Mouse (Mus musculus) layer of hippocampus, adult 8-10 months (tissue): ENCODE data around the gene Tulp3. TPM values are rescaled to one million over a fixed set of nuclear protein-coding genes. Genes with fewer than 3 reads are reported as not detected.
"Not testable (repeated sequence)": the region's sequence is repeated elsewhere in the genome, so short reads cannot be mapped to it uniquely, and the experiment has no call there.

Experiments
- DNase-seq, 2 experiments: peaks; one replicate each; pipeline ENCODE4 v3.0.0; 2022; ENCODE audit warnings: low spot score in 2 of 2
- total RNA-seq, 4 experiments: library from RNA; stranded (reverse); gene quantifications; 2 replicates each; pipeline ENCODE4 v1.2.4; 2022

Gene Tulp3
- total RNA-seq, 4 experiments from 2014 or later, result 24.3 to 25.5 (median 25.1) TPM

GRCm38 (mm10) chr6:128358999-128359398 is 3.3 kb upstream of the Tulp3 start:
- DNase-seq, result peak in 1 of 2 experiments; percentile 78

- peak; percentile 37 to 59 for DNase-seq
Measured at GRCm38 (mm10) chr6:128355201-128355681, 410 bp downstream of the Tulp3 start.

- DNase-seq, result no peak
Measured at GRCm38 (mm10) chr6:128354140-128354539, 1.5 kb downstream of the Tulp3 start.

- DNase-seq, result peak; percentile 52 to 58
Measured at GRCm38 (mm10) chr6:128349711-128350110, 5.9 kb downstream of the Tulp3 start.

- no peak for DNase-seq
Measured at GRCm38 (mm10) chr6:128346782-128347181, 8.9 kb downstream of the Tulp3 start.

- DNase-seq, result no peak
Measured at GRCm38 (mm10) chr6:128345623-128346022, 10.0 kb downstream of the Tulp3 start.

- DNase-seq, result no peak
Measured at GRCm38 (mm10) chr6:128341956-128342723, 13.5 kb downstream of the Tulp3 start.

GRCm38 (mm10) chr6:128338876-128339275 is 16.8 kb downstream of the Tulp3 start:
- no peak for DNase-seq

- no peak for DNase-seq
Measured at GRCm38 (mm10) chr6:128337467-128337866, 18.2 kb downstream of the Tulp3 start.

GRCm38 (mm10) chr6:128334397-128335124 is 21.1 kb downstream of the Tulp3 start:
- peak in 1 of 2 experiments; percentile 69 for DNase-seq

- DNase-seq, result peak; percentile 54 to 73
Measured at GRCm38 (mm10) chr6:128318317-128318716, 37.3 kb downstream of the Tulp3 start.

- DNase-seq, result no peak
Measured at GRCm38 (mm10) chr6:128315597-128315996, 40.1 kb downstream of the Tulp3 start.

- no peak for DNase-seq
Measured at GRCm38 (mm10) chr6:128314796-128315195, 40.9 kb downstream of the Tulp3 start.

GRCm38 (mm10) chr6:128308311-128308710 is 47.3 kb downstream of the Tulp3 start:
- peak in 1 of 2 experiments; percentile 38 for DNase-seq

- no peak for DNase-seq
Measured at GRCm38 (mm10) chr6:128304801-128305200, 50.9 kb downstream of the Tulp3 start.

GRCm38 (mm10) chr6:128302640-128303039 is 53.0 kb downstream of the Tulp3 start:
- DNase-seq, result not testable (repeated sequence)

GRCm38 (mm10) chr6:128301891-128302290 is 53.8 kb downstream of the Tulp3 start:
- no peak for DNase-seq

GRCm38 (mm10) chr6:128301458-128301857 is 54.2 kb downstream of the Tulp3 start:
- no peak for DNase-seq

- no peak for DNase-seq
Measured at GRCm38 (mm10) chr6:128300134-128301001, 55.3 kb downstream of the Tulp3 start, which contains the start of gene Tead4. Tead4 (minus strand) TSS chr6:128300823.

- no peak for DNase-seq
Measured at GRCm38 (mm10) chr6:128299292-128300133, 56.1 kb downstream of the Tulp3 start.
